Mouse (Mus musculus) olfactory bulb, adult 2 months (tissue): ENCODE data around the gene Olfr1335. TPM values are rescaled to one million over a fixed set of nuclear protein-coding genes. Genes with fewer than 3 reads are reported as not detected.
"Not testable (repeated sequence)": the region's sequence is repeated elsewhere in the genome, so short reads cannot be mapped to it uniquely, and the experiment has no call there.

Experiments used
- H3K27ac ChIP-seq: fragments of 200-500 bp; 2 replicates; pipeline ENCODE4 v1.5.1; 2012; ENCODE audit warnings: low read depth, low read length; ENCODE audit not compliant: insufficient read depth
- H3K4me1 ChIP-seq: fragments of 200-500 bp; 2 replicates; pipeline ENCODE4 v1.6.1; 2012; ENCODE audit warnings: low read length; ENCODE audit not compliant: control insufficient read depth, insufficient read depth
- H3K4me3 ChIP-seq: fragments of 200-500 bp; 2 replicates; pipeline ENCODE4 v1.5.1; 2012; ENCODE audit warnings: mild to moderate bottlenecking, low read depth, low read length, moderate library complexity; ENCODE audit not compliant: insufficient read depth
- CTCF ChIP-seq: fragments of 200-500 bp; IDR thresholded peaks from 2 replicates; pipeline ENCODE4 v1.5.1; 2012; ENCODE audit warnings: low read depth, mild to moderate bottlenecking, low read length, moderate library complexity; ENCODE audit not compliant: insufficient read depth
- POLR2A ChIP-seq: fragments of 200-500 bp; IDR thresholded peaks from 2 replicates; pipeline ENCODE4 v1.6.1; 2012; ENCODE audit warnings: mild to moderate bottlenecking, low read depth, low read length, moderate library complexity; ENCODE audit not compliant: insufficient read depth
- WGBS: fragments of 180-500 bp; shearing (Covaris S2); methylation state at CpG from one replicate; pipeline ENCODE4 v1.1.7; 2018; 5-methylcytosine and 5-hydroxymethylcytosine counted together
- polyA plus RNA-seq: library from polyadenylated mRNA; stranded (reverse); fragments of >200 nt; gene quantifications from 2 replicates; pipeline ENCODE4 v1.2.4, GENCODE M21; 2012; ENCODE audit warnings: low replicate concordance; ENCODE audit not compliant: missing spikeins, insufficient read depth, insufficient read length

Gene Olfr1335
- not detected in 2 replicates for polyA plus RNA-seq

- TF ChIP-seq POLR2A (no peak), CTCF (no peak)
- no peaks in the 10 kb centered on the region for H3K4me1 ChIP-seq
- WGBS: 94% methylated on average over 4 of the region's 4 CpGs
- H3K27ac ChIP-seq: no peak within 1 kb of the TSS
- H3K4me3 ChIP-seq: no peak within 1 kb of the TSS
Measured at GRCm38 (mm10) chr4:118809844-118810243, at the start of gene Olfr1335. Olfr1335 (minus strand) TSS chr4:118809944.

DNA sequence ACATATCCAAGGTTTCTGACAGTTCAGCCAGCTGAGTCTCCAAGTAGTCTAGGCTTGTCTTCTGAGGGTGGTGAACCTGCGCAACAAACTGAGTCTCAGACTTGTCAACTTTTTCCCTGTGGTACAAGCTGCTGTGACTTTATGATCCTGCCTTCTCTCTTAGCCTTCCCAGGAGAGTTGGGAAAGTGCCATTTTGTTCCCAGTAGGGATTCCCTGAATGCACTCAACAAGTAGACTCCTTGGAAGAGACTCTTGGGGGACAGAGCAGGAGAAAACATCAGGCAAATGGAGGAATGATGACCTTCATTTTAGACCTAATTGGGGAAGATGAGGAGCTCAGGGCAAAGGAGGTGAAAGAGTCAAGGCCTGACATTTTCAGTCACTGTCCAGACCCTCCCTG lies 26.4 kb upstream of the Olfr1335 start, which contains the start of gene Olfr1333:
TSS of gene Olfr1333 (minus strand) at position 101 of the 400 bp plus-strand sequence.
- Histone ChIP-seq H3K4me3 (no peak within 1 kb of the TSS), H3K27ac (no peak within 1 kb of the TSS), H3K4me1 (no peaks in the 10 kb centered on the region)
- no peak for TF ChIP-seq POLR2A
- TF ChIP-seq CTCF: no peak
- 98% methylated on average over 1 of the region's 1 CpGs for WGBS

DNA sequence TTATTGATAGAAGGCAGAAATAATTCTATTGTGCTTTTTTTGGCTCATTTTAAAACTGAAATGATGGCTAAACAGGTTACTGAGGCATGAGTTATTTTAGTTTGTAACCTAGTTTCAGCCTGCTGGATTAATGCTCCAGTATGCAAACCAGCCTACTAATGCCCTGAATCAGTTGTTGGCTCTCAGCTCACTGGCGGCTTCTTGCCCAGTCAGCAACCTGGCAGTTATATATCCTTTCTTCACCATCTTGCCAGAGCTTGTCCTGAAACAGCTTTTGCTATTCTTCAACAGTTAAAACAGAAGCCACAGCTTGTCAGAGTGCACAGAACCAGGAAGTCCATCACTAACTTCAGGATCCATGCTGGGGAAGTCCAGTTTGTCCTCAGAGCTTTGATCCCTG lies 9.2 kb upstream of the Olfr1335 start:
- no peak for TF ChIP-seq CTCF
- no peak for TF ChIP-seq POLR2A
- H3K4me3 ChIP-seq: no peak overlapping the region
- H3K27ac ChIP-seq: no peak overlapping the region
- H3K4me1 ChIP-seq: no peaks in the 10 kb centered on the region
- 69% methylated on average over 1 of the region's 1 CpGs for WGBS

DNA sequence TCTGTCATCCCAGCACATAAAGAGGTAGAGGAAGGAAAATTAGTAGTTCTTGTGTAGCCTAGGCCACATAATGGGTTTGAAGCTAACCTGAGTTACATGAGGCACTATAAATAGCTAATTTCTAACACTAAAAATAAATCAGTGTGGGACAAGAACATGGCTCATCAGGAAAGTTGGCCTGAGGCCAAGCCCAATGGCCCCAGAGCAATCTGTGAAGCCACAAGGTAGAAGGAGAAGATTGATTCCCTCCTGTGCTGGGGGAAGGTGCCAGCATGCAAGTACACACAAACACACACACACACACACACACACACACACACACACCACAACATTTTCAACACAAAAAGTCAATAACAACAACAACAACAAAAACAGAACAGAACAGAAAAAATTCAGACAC lies 16.9 kb downstream of the Olfr1335 start:
- H3K4me1 ChIP-seq, H3K27ac ChIP-seq, H3K4me3 ChIP-seq: not testable (repeated sequence)

DNA sequence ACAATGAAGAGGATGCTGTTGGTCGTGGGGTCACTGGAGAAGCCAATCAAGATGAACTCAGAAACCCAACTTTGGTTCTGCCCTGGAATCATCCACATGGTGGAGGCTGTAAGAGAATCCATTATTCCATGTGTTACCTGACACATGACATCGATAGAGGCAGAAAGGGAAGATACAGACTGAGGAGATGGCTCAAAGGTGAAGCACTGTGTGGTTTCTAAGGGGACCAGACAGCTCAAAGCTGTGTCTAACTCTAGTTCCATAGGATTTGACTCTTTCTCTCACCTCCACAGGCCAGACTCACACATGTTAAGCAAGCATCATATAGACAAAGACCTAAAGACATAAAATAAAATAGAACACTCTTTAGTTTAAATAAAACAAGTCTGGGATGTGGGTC lies 27.3 kb downstream of the Olfr1335 start, which contains the start of gene Olfr1337:
TSS of gene Olfr1337 (minus strand) at position 101 of the 400 bp plus-strand sequence.
- H3K27ac ChIP-seq: no peak within 1 kb of the TSS
- H3K4me3 ChIP-seq: no peak within 1 kb of the TSS
- WGBS: 82% methylated on average over 2 of the region's 2 CpGs
- TF ChIP-seq POLR2A (no peak), CTCF (no peak)
- no peaks in the 10 kb centered on the region for H3K4me1 ChIP-seq

Other genes with a start within 250 kb of the Olfr1335 start
- not detected in 2 replicates for gene Cfap57, start 189.2 kb downstream of the Olfr1335 start, polyA plus RNA-seq
- gene Ebna1bp2, start 189.1 kb downstream of the Olfr1335 start, polyA plus RNA-seq: not detected in 2 replicates
- not detected in 2 replicates for gene Olfr62, start 151.0 kb downstream of the Olfr1335 start, polyA plus RNA-seq
- not detected in 2 replicates for gene Olfr1342, start 117.2 kb downstream of the Olfr1335 start, polyA plus RNA-seq
- gene Olfr1341, start 106.4 kb downstream of the Olfr1335 start, polyA plus RNA-seq: not detected in 2 replicates
- gene Olfr1340, start 89.8 kb downstream of the Olfr1335 start, polyA plus RNA-seq: not detected in 2 replicates
- not detected in 2 replicates for gene Olfr1339, start 77.8 kb downstream of the Olfr1335 start, polyA plus RNA-seq
- gene Olfr1338, start 51.2 kb downstream of the Olfr1335 start, polyA plus RNA-seq: not detected in 2 replicates
- not detected in 2 replicates for gene Olfr1337, start 27.4 kb downstream of the Olfr1335 start, polyA plus RNA-seq
- gene Olfr1333, start 26.3 kb upstream of the Olfr1335 start, polyA plus RNA-seq: not detected in 2 replicates
- not detected in 2 replicates for gene Olfr1331, start 54.7 kb upstream of the Olfr1335 start, polyA plus RNA-seq
- not detected in 2 replicates for gene Olfr1330, start 78.7 kb upstream of the Olfr1335 start, polyA plus RNA-seq
- gene Olfr1329, start 107.5 kb upstream of the Olfr1335 start, polyA plus RNA-seq: not detected in 2 replicates
- not detected in 2 replicates for gene Olfr1328, start 128.7 kb upstream of the Olfr1335 start, polyA plus RNA-seq
- gene Lao1, start 151.6 kb upstream of the Olfr1335 start, polyA plus RNA-seq: not detected in 2 replicates